Mouse (Mus musculus) left cerebral cortex, adult 2 months (tissue): ENCODE data around the gene Mt3. TPM values are rescaled to one million over a fixed set of nuclear protein-coding genes. Genes with fewer than 3 reads are reported as not detected.
"Not testable (repeated sequence)": the region's sequence is repeated elsewhere in the genome, so short reads cannot be mapped to it uniquely, and the experiment has no call there.

Source experiments
- DNase-seq, 2 experiments: peaks; one replicate each; pipeline ENCODE4 v3.0.0; 2021 to 2022; ENCODE audit warnings: low spot score in 2 of 2, mixed read lengths in 1 of 2; ENCODE audit errors: extremely low spot score in 1 of 2
- H3K27ac ChIP-seq: fragments of 200-600 bp; 2 replicates; pipeline ENCODE4 v1.8.1; 2022
- H3K4me3 ChIP-seq: fragments of 200-600 bp; 2 replicates; pipeline ENCODE4 v1.8.1; 2022
- CTCF ChIP-seq: fragments of 200-600 bp; IDR thresholded peaks from 2 replicates; pipeline ENCODE4 v1.8.1; 2022; ENCODE audit warnings: antibody characterized with exemption, mild to moderate bottlenecking, moderate library complexity
- intact Hi-C: fragments of 180-260 bp; cut with DNase I; formaldehyde crosslinking; loops from one replicate; pipeline ENCODE4 v1.15.1; 2025
- total RNA-seq, 2 experiments: library from RNA; stranded (reverse); gene quantifications; 2 replicates each; pipeline ENCODE4 v1.2.3; 2021

Gene Mt3
- total RNA-seq, 2 experiments from 2014 or later = 848 to 875 TPM

DNA sequence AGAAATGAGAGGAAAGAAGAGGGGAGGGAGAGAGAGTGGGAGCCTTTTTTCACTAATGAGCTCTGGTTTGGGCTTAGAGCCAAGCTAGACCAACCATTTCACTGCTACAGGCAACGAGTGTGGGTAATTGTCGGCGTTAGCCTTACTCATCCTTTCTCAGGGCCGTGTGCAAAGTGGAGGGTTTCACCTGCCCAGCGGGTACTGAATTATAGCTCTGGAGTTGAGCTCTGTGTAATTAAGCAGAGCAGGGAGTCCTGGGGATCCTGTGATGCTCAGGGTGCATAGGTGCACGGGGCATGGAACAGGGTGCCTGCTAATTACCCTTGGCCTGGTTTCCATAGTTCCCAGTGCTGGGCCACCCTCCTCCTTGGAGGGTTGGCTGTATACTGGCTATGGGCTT lies 24.7 kb upstream of the Mt3 start:
- DNase-seq = no peak
- intact Hi-C loops = no loop called here
- H3K27ac ChIP-seq = no peak overlapping the region
- no peak for TF ChIP-seq CTCF
- H3K4me3 ChIP-seq = no peak overlapping the region

DNA sequence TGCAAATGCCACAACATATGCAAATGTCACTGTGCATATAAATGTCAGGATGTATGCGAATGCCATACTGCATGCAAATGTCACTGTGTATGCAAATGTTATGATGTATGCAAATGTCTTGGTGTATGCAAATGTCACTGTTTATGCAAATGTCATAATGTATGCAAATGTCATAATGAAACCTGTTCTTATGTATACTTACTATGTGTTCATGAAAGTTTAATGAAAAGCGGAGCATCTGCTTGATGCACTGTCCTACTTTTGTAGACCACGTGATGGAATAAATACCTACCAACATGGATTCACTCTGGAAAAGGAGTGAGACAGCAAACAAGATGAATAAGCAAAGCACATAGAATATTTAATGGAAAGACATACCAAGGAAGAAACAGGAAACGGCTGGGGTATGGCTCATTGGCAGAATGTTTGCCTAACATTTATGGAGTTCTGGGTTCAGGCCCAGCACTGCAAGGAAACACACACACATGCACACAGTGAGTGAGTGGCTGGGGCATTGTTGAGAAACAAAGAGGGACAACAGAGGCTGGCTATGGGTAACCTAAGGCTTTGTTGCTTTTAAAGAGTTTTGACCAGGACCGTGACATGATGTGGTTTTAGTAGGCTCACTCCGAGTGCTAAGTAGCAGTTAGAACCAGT lies 23.1 kb upstream of the Mt3 start:
- intact Hi-C loops = no loop called here

DNA sequence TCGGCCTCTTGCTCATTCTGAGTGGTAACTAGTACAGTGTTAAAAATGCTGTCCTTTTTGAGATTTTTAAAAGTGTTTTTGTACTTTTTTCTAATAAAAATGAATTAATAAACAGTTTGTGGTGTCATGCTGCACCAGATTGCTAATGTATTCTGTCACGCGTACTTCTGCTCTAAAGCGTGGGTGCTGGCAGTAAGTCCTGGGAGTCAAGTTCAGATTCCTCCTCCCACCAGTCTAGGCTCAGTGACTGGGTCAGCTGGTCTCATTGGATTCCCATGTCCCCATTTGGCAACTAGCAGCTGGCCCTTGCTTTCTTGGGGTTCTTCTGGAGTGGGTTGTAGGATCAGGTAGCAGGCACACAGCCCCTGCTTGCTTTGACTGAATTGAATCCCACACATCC lies 22.3 kb upstream of the Mt3 start:
- Histone ChIP-seq H3K4me3 (no peak overlapping the region), H3K27ac (no peak overlapping the region)
- intact Hi-C loops = no loop called here
- no peak for DNase-seq
- no peak for TF ChIP-seq CTCF

More for the DNA sequence above, 23.1 kb upstream of the Mt3 start:
- H3K4me3 ChIP-seq = no peak overlapping the region
- H3K27ac ChIP-seq = no peak overlapping the region
- TF ChIP-seq CTCF = no peak
- DNase-seq = no peak

DNA sequence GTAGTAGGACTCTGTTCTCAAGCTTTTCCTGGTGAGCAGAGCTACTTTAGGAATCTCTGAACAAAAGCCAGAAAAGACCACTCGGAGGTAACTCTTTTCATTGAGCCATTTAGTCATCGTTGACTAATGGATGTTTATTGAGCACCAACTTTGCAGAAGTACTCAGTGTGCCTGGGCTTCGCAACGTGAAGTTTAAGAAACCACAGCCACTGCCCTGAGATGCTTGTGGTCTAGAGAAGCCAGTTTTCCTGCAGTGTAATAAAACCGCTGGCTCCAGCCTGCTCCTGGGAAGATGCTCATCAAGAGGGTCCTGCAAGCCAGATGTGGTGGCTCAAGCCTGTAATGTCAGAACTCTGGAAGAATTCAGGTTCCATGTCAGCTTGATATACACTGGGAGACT lies 20.3 kb upstream of the Mt3 start:
- no peak for TF ChIP-seq CTCF
- intact Hi-C loops = no loop called here
- Histone ChIP-seq H3K4me3 (no peak overlapping the region), H3K27ac (no peak overlapping the region)
- DNase-seq = no peak

DNA sequence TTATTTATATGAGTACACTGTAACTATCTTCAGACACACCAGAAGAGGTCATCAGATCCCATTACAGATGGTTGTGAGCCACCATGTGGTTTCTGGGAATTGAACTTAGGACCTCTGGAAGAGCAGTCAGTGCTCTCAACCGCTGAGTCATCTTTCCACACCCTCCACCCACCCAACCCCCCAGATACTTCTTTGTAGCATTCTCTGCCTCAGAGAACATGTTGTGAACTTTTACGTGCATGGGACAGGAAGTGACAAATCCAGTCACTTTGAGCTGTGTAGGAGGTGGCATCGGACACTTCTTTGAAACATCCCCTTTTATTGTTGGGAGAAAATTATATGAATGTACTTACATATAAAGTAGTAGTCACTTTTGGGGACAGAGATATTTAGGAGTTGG lies 17.8 kb upstream of the Mt3 start:
- H3K27ac ChIP-seq, DNase-seq, intact Hi-C loops, H3K4me3 ChIP-seq: not testable (repeated sequence)

DNA sequence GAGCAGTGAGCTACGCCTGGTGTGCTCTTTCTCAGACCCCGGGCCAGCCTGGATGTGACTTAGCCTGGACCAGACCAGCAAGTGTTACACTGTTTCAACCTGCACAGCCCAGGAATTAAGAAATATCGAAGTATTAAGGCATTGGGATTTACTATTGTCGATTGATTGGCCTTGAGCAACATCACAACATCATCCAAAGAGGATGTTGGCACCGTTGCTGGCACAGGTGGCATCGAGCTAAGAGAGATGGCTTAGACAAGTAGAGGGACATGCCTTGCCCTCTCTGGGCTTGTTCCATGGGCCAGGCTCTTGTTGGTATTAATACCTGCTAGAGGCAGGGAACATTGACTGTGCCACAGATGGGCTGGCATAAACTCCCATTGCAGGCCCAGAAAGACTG lies 16.9 kb upstream of the Mt3 start:
- no peak for TF ChIP-seq CTCF
- Histone ChIP-seq H3K27ac (no peak overlapping the region), H3K4me3 (no peak overlapping the region)
- intact Hi-C loops = no loop called here
- DNase-seq = no peak

DNA sequence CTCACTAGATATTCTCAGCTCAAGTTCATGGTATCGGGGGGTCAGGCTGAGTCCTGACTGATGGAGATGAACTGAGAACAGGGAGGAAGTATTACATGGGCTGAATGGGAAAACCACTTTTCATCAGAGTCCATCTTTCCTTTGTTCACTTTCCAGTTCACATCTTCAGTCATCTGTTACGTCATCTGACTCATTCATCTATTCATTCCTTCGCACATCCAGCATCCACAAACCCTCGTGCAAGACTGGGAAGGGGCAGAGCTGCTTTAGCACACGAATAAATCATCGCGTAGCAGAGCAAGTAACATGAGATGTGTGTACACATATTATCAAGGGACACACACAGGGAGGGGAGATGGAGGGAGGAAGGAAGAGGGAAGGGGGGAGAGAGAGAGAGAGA lies 16.2 kb upstream of the Mt3 start:
- H3K27ac ChIP-seq = no peak overlapping the region
- TF ChIP-seq CTCF = no peak
- H3K4me3 ChIP-seq = no peak overlapping the region
- intact Hi-C loops = no loop called here
- no peak for DNase-seq

DNA sequence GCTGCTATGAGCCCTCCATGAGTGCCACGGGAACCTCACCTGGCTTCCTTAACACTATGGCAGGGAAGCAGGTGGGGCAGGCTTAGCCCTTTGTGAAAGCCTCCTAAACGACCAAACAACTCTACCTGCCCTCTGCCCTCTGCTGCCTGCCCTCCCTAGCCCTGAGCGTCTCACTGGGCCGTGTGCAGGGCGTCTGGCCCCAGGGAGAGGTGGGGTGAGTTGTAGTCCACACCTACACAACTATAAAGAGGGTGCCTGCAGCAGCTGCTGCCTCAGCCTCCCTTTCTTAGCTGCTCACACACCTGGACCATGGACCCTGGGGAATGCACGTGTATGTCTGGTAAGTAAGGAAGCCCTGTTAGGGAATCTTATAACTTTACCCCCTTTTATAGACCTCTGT lies 15.5 kb upstream of the Mt3 start, which contains the start of gene Mt4:
Gene Mt4, plus strand, starts transcription at position 265 of the 400 bp plus-strand sequence.
- no peak for TF ChIP-seq CTCF
- Histone ChIP-seq H3K27ac (no peak within 1 kb of the TSS), H3K4me3 (no peak within 1 kb of the TSS)
- intact Hi-C loops = no loop called here
- no peak for DNase-seq

DNA sequence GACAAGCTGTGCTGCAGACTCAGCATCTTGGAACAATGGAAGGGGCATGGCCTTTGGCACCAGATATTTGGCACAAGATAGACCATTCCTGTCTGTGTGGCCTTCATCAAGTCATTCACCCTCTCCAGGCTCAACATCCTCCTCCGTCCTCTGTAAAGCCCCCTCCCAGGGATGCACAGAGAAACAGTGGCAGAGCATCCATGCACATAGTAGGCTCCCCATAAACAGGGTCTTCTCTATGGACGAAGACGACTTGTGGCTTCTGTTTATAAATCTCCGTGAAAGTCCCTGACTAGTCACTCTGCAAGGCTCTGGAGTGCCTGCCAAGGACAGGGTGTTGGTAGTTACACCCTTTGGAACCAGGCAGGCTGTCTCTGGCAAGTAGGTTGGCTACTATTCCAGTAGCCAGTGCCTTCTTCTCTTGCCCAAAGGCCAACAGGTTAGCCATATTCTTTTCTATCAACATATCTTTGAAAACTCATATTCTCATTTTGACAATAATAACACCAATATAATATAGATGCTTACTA lies 12.1 kb upstream of the Mt3 start:
- no peak for DNase-seq
- intact Hi-C loops = no loop called here
- no peak overlapping the region for H3K27ac ChIP-seq
- H3K4me3 ChIP-seq = no peak overlapping the region
- no peak for TF ChIP-seq CTCF

DNA sequence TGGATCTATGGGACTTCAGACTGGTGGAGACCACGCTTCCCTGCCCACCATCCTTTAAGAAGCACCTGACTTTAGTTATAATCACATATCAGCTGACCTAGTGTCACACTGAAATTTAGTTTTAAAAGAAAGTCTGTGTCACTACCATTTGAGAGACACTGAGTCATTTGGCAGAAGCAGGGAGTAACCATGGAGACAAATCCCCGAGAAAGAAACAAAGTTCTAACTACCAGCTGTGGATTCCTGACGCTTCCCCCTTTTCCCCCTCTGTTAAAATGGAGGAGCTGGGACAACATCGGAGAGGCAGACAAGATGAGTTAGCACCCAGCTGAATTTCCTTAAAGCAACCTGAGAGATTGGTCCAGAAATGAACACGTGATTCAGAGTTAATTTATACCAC lies 4.2 kb upstream of the Mt3 start:
- Histone ChIP-seq H3K4me3 (no peak overlapping the region), H3K27ac (peak overlapping the region; percentile 53; the same call in 1 of the 2 replicates)
- no peak for TF ChIP-seq CTCF
- DNase-seq = no peak
- intact Hi-C loops = no loop called here

DNA sequence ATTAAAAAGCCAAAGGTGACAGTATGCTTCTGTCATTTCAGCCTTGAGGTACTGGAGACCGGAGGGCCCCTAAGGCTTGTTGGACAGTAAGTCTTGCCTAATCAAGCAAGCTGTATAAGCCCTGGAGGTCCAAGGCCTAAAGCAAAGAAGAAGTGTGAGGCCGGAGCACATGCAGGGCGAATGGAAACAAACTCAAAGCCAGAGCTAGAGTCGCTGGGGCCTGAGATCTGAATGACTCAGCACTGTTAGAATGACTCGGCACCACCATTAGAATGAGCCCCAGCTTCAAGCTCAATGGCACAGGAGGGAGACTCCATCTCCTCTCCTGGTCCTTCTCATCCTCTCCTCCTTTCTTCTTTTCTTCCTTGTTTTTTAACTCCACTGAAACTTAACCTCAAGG lies 1.5 kb upstream of the Mt3 start:
- no peak for TF ChIP-seq CTCF
- H3K4me3 ChIP-seq = no peak overlapping the region
- DNase-seq = no peak
- intact Hi-C loops = no loop called here
- no peak overlapping the region for H3K27ac ChIP-seq

DNA sequence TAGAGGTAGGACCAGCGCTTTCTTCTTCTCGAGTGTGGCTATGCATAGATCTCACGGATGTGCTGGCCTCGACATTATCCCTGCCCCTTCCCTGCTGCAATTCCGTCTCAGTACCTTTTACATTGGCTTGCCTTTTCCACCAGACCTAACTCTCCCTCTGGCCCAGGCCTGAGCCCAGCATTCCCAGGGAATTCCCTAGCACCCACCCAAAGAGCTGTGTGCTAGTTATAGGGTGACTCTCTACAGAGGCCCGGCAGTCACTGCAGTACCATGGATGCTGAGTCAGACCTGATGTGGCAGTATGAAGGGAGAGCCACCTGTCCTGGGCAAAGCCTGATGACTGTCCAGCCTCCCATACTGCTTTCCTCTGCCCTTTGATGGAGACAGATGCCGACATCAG lies 1.0 kb downstream of the Mt3 start:
- intact Hi-C loops = loop anchor here (2.0 kb wide), 2 partner anchors 35 to 55 kb away; partner anchors contain the start of gene Bbs2
- Histone ChIP-seq H3K27ac (peak overlapping the region; percentile 97), H3K4me3 (peak overlapping the region; percentile 81)
- peak; percentile 32 to 53 for DNase-seq
- TF ChIP-seq CTCF = no peak

DNA sequence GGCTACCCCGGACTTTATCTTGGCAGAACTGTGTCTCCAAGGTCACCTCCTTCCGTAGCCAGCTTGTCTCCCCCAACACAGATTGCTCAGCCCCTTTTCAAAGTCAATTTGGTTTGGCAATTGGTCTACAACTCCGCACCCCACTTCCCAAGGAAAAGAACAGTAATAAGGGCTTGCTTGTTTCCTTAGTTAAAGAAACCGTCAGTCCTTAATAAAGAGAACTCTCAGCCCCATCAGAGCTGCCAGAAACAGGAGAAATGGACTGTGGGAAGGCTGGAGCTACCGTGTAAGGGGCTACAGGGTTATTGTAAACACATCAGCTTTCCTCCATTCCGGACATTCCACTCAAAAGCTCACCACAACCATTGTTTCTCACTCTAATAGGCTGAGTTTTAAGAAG lies 2.1 kb downstream of the Mt3 start:
- no peak for TF ChIP-seq CTCF
- Histone ChIP-seq H3K4me3 (peak overlapping the region; percentile 81), H3K27ac (peak overlapping the region; percentile 97)
- intact Hi-C loops = no loop called here
- DNase-seq = peak in 1 of 2 experiments; percentile 27
